Mouse (Mus musculus) kidney, embryonic 14.5 days (tissue): ENCODE measurements around the gene Fam131c. TPM values are rescaled to one million over a fixed set of nuclear protein-coding genes. Genes with fewer than 3 reads are reported as not detected.

Source experiments
- ATAC-seq: fragments of 200-750 bp; cut with Nextera tagmentation; 2 replicates; pipeline ENCODE4 v1.8.0; 2017; ENCODE audit warnings: moderate number of reproducible peaks, mild to moderate bottlenecking, moderate TSS enrichment, moderate library complexity; ENCODE audit not compliant: low FRiP score, low TSS enrichment
- H3K27ac ChIP-seq: fragments of 300-500 bp; sonication (generic); 2 replicates; pipeline ENCODE4 v1.5.1; 2014; ENCODE audit warnings: low read depth, mild to moderate bottlenecking, low read length, moderate library complexity, mixed read lengths
- H3K27me3 ChIP-seq: fragments of 300-500 bp; sonication (generic); 2 replicates; pipeline ENCODE4 v1.6.1; 2014; ENCODE audit warnings: mild to moderate bottlenecking, low read length; ENCODE audit not compliant: control insufficient read depth, insufficient read depth
- H3K36me3 ChIP-seq: fragments of 300-500 bp; sonication (generic); 2 replicates; pipeline ENCODE4 v1.6.1; 2014; ENCODE audit warnings: low read length, mixed read lengths; ENCODE audit not compliant: control insufficient read depth, insufficient read depth
- H3K4me1 ChIP-seq: fragments of 300-500 bp; sonication (generic); 2 replicates; pipeline ENCODE4 v1.6.1; 2014; ENCODE audit warnings: low read length, mixed read lengths; ENCODE audit not compliant: control insufficient read depth, insufficient read depth
- H3K4me2 ChIP-seq: fragments of 300-500 bp; sonication (generic); replicated peaks from 2 replicates; pipeline ENCODE4 v1.6.1; 2014; ENCODE audit warnings: low read depth, mild to moderate bottlenecking, low read length
- H3K4me3 ChIP-seq: fragments of 300-500 bp; sonication (generic); 2 replicates; pipeline ENCODE4 v1.5.1; 2014; ENCODE audit warnings: mild to moderate bottlenecking, low read length
- H3K9ac ChIP-seq: fragments of 300-500 bp; sonication (generic); 2 replicates; pipeline ENCODE4 v1.6.1; 2014; ENCODE audit warnings: low read depth, mild to moderate bottlenecking, low read length, moderate library complexity
- H3K9me3 ChIP-seq: fragments of 300-500 bp; sonication (generic); 2 replicates; pipeline ENCODE4 v1.6.1; 2016; ENCODE audit warnings: low read length; ENCODE audit not compliant: control insufficient read depth
- WGBS: fragments of 180-500 bp; shearing (Covaris S2); extraction: QIAGEN DNeasy Blood & Tissue Kit; methylation state at CpG from one replicate; pipeline ENCODE4 v1.1.7; 2014; 5-methylcytosine and 5-hydroxymethylcytosine counted together
- polyA plus RNA-seq: library from polyadenylated mRNA; unstranded; fragments of >200 nt; fragmentation: Nextera tagmentation; extraction: Ambion mirVana; gene quantifications from 2 replicates; pipeline ENCODE4 v1.2.1, GENCODE M21; 2014

Gene Fam131c
- polyA plus RNA-seq = 1.9 and 2.5 TPM in 2 replicates

GRCm38 (mm10) chr4:141367997-141368791 is at the start of gene Fam131c:
Gene Fam131c, plus strand, starts transcription at chr4:141368220.
- Histone ChIP-seq H3K4me2 (peak within 1 kb of the TSS; percentile 100), H3K4me3 (peak within 1 kb of the TSS; percentile 53), H3K9ac (peak within 1 kb of the TSS; percentile 64), H3K9me3 (no peaks in the 10 kb centered on the region), H3K27ac (no peak within 1 kb of the TSS), H3K36me3 (no peaks in the 10 kb centered on the region), H3K4me1 (no peaks in the 10 kb centered on the region), H3K27me3 (peaks cover 20% of the 10 kb centered on the region)
- 3% methylated on average over 58 of the region's 71 CpGs for WGBS
- no peak for ATAC-seq

GRCm38 (mm10) chr4:141322526-141322925 is 45.5 kb upstream of the Fam131c start:
- H3K4me2 ChIP-seq = no peak overlapping the region
- no peak overlapping the region for H3K27ac ChIP-seq
- no peaks in the 10 kb centered on the region for H3K9me3 ChIP-seq
- H3K9ac ChIP-seq = no peak overlapping the region
- H3K4me3 ChIP-seq = no peak overlapping the region
- no peaks in the 10 kb centered on the region for H3K4me1 ChIP-seq
- 70% methylated on average over 11 of the region's 11 CpGs for WGBS
- peaks cover 64% of the 10 kb centered on the region for H3K36me3 ChIP-seq
- H3K27me3 ChIP-seq = no peaks in the 10 kb centered on the region
- no peak for ATAC-seq

GRCm38 (mm10) chr4:141324771-141325191 is 43.2 kb upstream of the Fam131c start:
- Histone ChIP-seq H3K27ac (no peak overlapping the region), H3K27me3 (no peaks in the 10 kb centered on the region), H3K9me3 (no peaks in the 10 kb centered on the region), H3K9ac (no peak overlapping the region), H3K36me3 (peaks cover 56% of the 10 kb centered on the region), H3K4me1 (no peaks in the 10 kb centered on the region), H3K4me3 (no peak overlapping the region), H3K4me2 (no peak overlapping the region)
- no peak for ATAC-seq
- 83% methylated on average over 6 of the region's 6 CpGs for WGBS

GRCm38 (mm10) chr4:141325636-141326035 is 42.4 kb upstream of the Fam131c start:
- no peaks in the 10 kb centered on the region for H3K4me1 ChIP-seq
- H3K9me3 ChIP-seq = no peaks in the 10 kb centered on the region
- no peak overlapping the region for H3K27ac ChIP-seq
- H3K36me3 ChIP-seq = peaks cover 52% of the 10 kb centered on the region
- no peak overlapping the region for H3K4me2 ChIP-seq
- H3K9ac ChIP-seq = no peak overlapping the region
- 60% methylated on average over 15 of the region's 15 CpGs for WGBS
- H3K4me3 ChIP-seq = no peak overlapping the region
- no peaks in the 10 kb centered on the region for H3K27me3 ChIP-seq
- ATAC-seq = no peak

- Histone ChIP-seq H3K27ac (no peak overlapping the region), H3K4me2 (no peak overlapping the region), H3K4me1 (no peaks in the 10 kb centered on the region), H3K9me3 (no peaks in the 10 kb centered on the region), H3K27me3 (no peaks in the 10 kb centered on the region), H3K4me3 (no peak overlapping the region), H3K9ac (no peak overlapping the region), H3K36me3 (peaks cover 38% of the 10 kb centered on the region)
- no peak for ATAC-seq
- WGBS = 63% methylated on average over 4 of the region's 4 CpGs
Observed at GRCm38 (mm10) chr4:141327075-141327474, 40.9 kb upstream of the Fam131c start.

- 82% methylated on average over 9 of the region's 9 CpGs for WGBS
- H3K27ac ChIP-seq = no peak overlapping the region
- H3K4me3 ChIP-seq = no peak overlapping the region
- no peak for ATAC-seq
- no peaks in the 10 kb centered on the region for H3K27me3 ChIP-seq
- no peak overlapping the region for H3K9ac ChIP-seq
- H3K4me2 ChIP-seq = no peak overlapping the region
- H3K9me3 ChIP-seq = no peaks in the 10 kb centered on the region
- peaks cover 21% of the 10 kb centered on the region for H3K36me3 ChIP-seq
- no peaks in the 10 kb centered on the region for H3K4me1 ChIP-seq
Observed at GRCm38 (mm10) chr4:141328742-141329141, 39.3 kb upstream of the Fam131c start.

GRCm38 (mm10) chr4:141329968-141330367 is 38.1 kb upstream of the Fam131c start:
- ATAC-seq = no peak

GRCm38 (mm10) chr4:141331446-141331845 is 36.6 kb upstream of the Fam131c start:
- Histone ChIP-seq H3K9ac (no peak overlapping the region), H3K27ac (no peak overlapping the region), H3K27me3 (no peaks in the 10 kb centered on the region), H3K4me2 (no peak overlapping the region), H3K4me3 (no peak overlapping the region), H3K4me1 (peaks cover 5% of the 10 kb centered on the region; the same call in 1 of the 2 replicates), H3K9me3 (no peaks in the 10 kb centered on the region), H3K36me3 (peaks cover 9% of the 10 kb centered on the region; the same call in 1 of the 2 replicates)
- ATAC-seq = no peak
- 88% methylated on average over 2 of the region's 2 CpGs for WGBS

More at GRCm38 (mm10) chr4:141329968-141330367, 38.1 kb upstream of the Fam131c start:
- Histone ChIP-seq H3K4me2 (no peak overlapping the region), H3K4me3 (no peak overlapping the region), H3K27me3 (no peaks in the 10 kb centered on the region), H3K27ac (no peak overlapping the region), H3K9me3 (no peaks in the 10 kb centered on the region), H3K9ac (0 out of 2 replicates have a peak overlapping the region, but pooled peaks have one; percentile 12), H3K4me1 (peaks cover 4% of the 10 kb centered on the region; the same call in 1 of the 2 replicates), H3K36me3 (peaks cover 9% of the 10 kb centered on the region; the same call in 1 of the 2 replicates)
- 44% methylated on average over 12 of the region's 12 CpGs for WGBS

GRCm38 (mm10) chr4:141332258-141332657 is 35.8 kb upstream of the Fam131c start:
- no peak overlapping the region for H3K9ac ChIP-seq
- no peak for ATAC-seq
- no peak overlapping the region for H3K4me3 ChIP-seq
- no peak overlapping the region for H3K27ac ChIP-seq
- no peaks in the 10 kb centered on the region for H3K9me3 ChIP-seq
- no peaks in the 10 kb centered on the region for H3K27me3 ChIP-seq
- peaks cover 5% of the 10 kb centered on the region; the same call in 1 of the 2 replicates for H3K4me1 ChIP-seq
- H3K36me3 ChIP-seq = peaks cover 9% of the 10 kb centered on the region; the same call in 1 of the 2 replicates
- H3K4me2 ChIP-seq = no peak overlapping the region
- 86% methylated on average over 7 of the region's 7 CpGs for WGBS
